Mouse (Mus musculus): ENCODE measurements at regions not wholly inside any gene's neighbourhood (a gene's known extent, or its start where the extent isn't known, plus 50 kb on each side); places are given as distances from the start of the nearest gene placed in this dataset.

- no peak for DNase-seq
Observed at GRCm38 (mm10) chr6:59556668-59557310, 130.7 kb upstream of the Gprin3 start.

- no peak for DNase-seq
Observed at GRCm38 (mm10) chr6:59537025-59537424, 110.9 kb upstream of the Gprin3 start.

- peak; percentile 25 for DNase-seq
Observed at GRCm38 (mm10) chr6:59524940-59525265, 98.8 kb upstream of the Gprin3 start.

- DNase-seq = no peak
Observed at GRCm38 (mm10) chr6:59524095-59524939, 98.2 kb upstream of the Gprin3 start.

GRCm38 (mm10) chr6:59522960-59523359 is 96.9 kb upstream of the Gprin3 start:
- DNase-seq = no peak

- peak; percentile 23 for DNase-seq
Observed at GRCm38 (mm10) chr6:59500818-59501217, 74.7 kb upstream of the Gprin3 start.

GRCm38 (mm10) chr6:59498800-59499199 is 72.7 kb upstream of the Gprin3 start:
- no peak for DNase-seq

- peak; percentile 25 for DNase-seq
Observed at GRCm38 (mm10) chr6:59498079-59498478, 72.0 kb upstream of the Gprin3 start.

- DNase-seq = peak; percentile 71
Observed at GRCm38 (mm10) chr6:59489001-59489575, 63.0 kb upstream of the Gprin3 start.

GRCm38 (mm10) chr6:59488386-59488785 is 62.3 kb upstream of the Gprin3 start:
- DNase-seq = no peak

- no peak for DNase-seq
Observed at GRCm38 (mm10) chr6:59484004-59484403, 57.9 kb upstream of the Gprin3 start.

GRCm38 (mm10) chr6:59483587-59483986 is 57.5 kb upstream of the Gprin3 start:
- peak; percentile 14 for DNase-seq
